Mouse (Mus musculus) midbrain, embryonic 13.5 days (tissue): ENCODE results near the gene Slc25a33. TPM values are rescaled to one million over a fixed set of nuclear protein-coding genes. Genes with fewer than 3 reads are reported as not detected.
A peak's percentile ranks its signal among the peaks of the same experiment; 100 is the strongest.

Source experiments
- ATAC-seq: fragments of 200-750 bp; cut with Nextera tagmentation; 2 replicates; pipeline ENCODE4 v1.8.0; 2017; ENCODE audit warnings: mild to moderate bottlenecking, moderate TSS enrichment, moderate library complexity
- H3K27ac ChIP-seq: fragments of 300-500 bp; sonication (generic); 2 replicates; pipeline ENCODE4 v1.5.1; 2015; ENCODE audit warnings: inconsistent platforms, mild to moderate bottlenecking, moderate library complexity
- H3K27me3 ChIP-seq: fragments of 300-500 bp; sonication (generic); 2 replicates; pipeline ENCODE4 v1.6.1; 2015; ENCODE audit warnings: mild to moderate bottlenecking, inconsistent platforms
- H3K36me3 ChIP-seq: fragments of 300-500 bp; sonication (generic); 2 replicates; pipeline ENCODE4 v1.6.1; 2015; ENCODE audit warnings: mild to moderate bottlenecking, inconsistent platforms
- H3K4me1 ChIP-seq: fragments of 300-500 bp; sonication (generic); replicated peaks from 2 replicates; pipeline ENCODE4 v1.6.1; 2015; ENCODE audit warnings: inconsistent platforms
- H3K4me2 ChIP-seq: fragments of 300-500 bp; sonication (generic); replicated peaks from 2 replicates; pipeline ENCODE4 v1.6.1; 2015; ENCODE audit warnings: moderate library complexity, mild to moderate bottlenecking, inconsistent platforms
- H3K4me3 ChIP-seq: fragments of 300-500 bp; sonication (generic); replicated peaks from 2 replicates; pipeline ENCODE4 v1.5.1; 2015; ENCODE audit warnings: mild to moderate bottlenecking, inconsistent platforms
- H3K9ac ChIP-seq: fragments of 300-500 bp; sonication (generic); replicated peaks from 2 replicates; pipeline ENCODE4 v1.6.1; 2015; ENCODE audit warnings: mild to moderate bottlenecking, inconsistent platforms
- H3K9me3 ChIP-seq: fragments of 300-500 bp; sonication (generic); 2 replicates; pipeline ENCODE4 v1.6.1; 2016; ENCODE audit warnings: mild to moderate bottlenecking, inconsistent platforms
- WGBS: fragments of 180-500 bp; shearing (Covaris S2); methylation state at CpG from one replicate; pipeline ENCODE4 v1.1.7; 2015; 5-methylcytosine and 5-hydroxymethylcytosine counted together
- polyA plus RNA-seq: library from polyadenylated mRNA; unstranded; fragments of >200 nt; fragmentation: Nextera tagmentation; extraction: Ambion mirVana; gene quantifications from 2 replicates; pipeline ENCODE4 v1.2.1, GENCODE M21; 2015

The Slc25a33 gene
- polyA plus RNA-seq, 1 experiment from 2014 or later, result 21.9 TPM

GRCm38 (mm10) chr4:149722104-149723020, 51.7 kb downstream of the Slc25a33 start:
- no peak overlapping the region for H3K9ac ChIP-seq
- WGBS, result 81% methylated on average over 24 of the region's 24 CpGs
- H3K27me3 ChIP-seq, result no peaks in the 10 kb centered on the region
- peaks cover 27% of the 10 kb centered on the region for H3K4me1 ChIP-seq
- H3K27ac ChIP-seq, result no peak overlapping the region
- no peak overlapping the region for H3K4me3 ChIP-seq
- H3K9me3 ChIP-seq, result no peaks in the 10 kb centered on the region
- H3K36me3 ChIP-seq, result peaks cover 80% of the 10 kb centered on the region
- no peak for ATAC-seq
- H3K4me2 ChIP-seq, result no peak overlapping the region

- H3K9ac ChIP-seq, result no peak overlapping the region
- 91% methylated on average over 8 of the region's 8 CpGs for WGBS
- H3K36me3 ChIP-seq, result peaks cover 80% of the 10 kb centered on the region
- no peaks in the 10 kb centered on the region for H3K9me3 ChIP-seq
- H3K4me1 ChIP-seq, result peaks cover 27% of the 10 kb centered on the region
- H3K27me3 ChIP-seq, result no peaks in the 10 kb centered on the region
- no peak overlapping the region for H3K4me3 ChIP-seq
- no peak for ATAC-seq
- H3K27ac ChIP-seq, result no peak overlapping the region
- no peak overlapping the region for H3K4me2 ChIP-seq
Measured at GRCm38 (mm10) chr4:149721163-149721562, 52.9 kb downstream of the Slc25a33 start.

GRCm38 (mm10) chr4:149719686-149720085, 54.4 kb downstream of the Slc25a33 start:
- peaks cover 84% of the 10 kb centered on the region for H3K36me3 ChIP-seq
- no peak overlapping the region for H3K4me3 ChIP-seq
- no peak overlapping the region for H3K4me2 ChIP-seq
- WGBS, result 83% methylated on average over 6 of the region's 6 CpGs
- no peak overlapping the region for H3K27ac ChIP-seq
- H3K27me3 ChIP-seq, result no peaks in the 10 kb centered on the region
- no peak for ATAC-seq
- H3K9ac ChIP-seq, result no peak overlapping the region
- no peaks in the 10 kb centered on the region for H3K9me3 ChIP-seq
- peaks cover 23% of the 10 kb centered on the region for H3K4me1 ChIP-seq

DNA sequence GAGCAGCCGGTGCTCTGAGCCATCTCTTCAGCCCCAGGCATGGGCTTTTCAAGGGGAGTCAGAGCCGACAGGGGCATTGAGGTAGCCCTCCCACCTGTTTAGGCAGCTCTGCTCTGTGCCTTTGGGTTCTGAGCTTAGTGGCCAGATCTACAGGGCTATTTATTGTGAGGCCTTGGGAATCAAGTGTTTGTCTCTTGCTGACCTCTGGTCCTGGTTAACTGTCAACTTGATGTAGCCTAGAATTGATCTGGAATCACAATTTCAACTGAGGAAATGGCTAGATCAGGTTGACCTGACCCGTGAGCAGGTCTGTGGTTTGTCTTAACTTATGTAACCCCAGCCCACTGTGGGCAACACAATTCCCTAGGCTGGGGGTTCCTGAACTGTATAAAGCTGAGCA, 59.5 kb downstream of the Slc25a33 start:
- Histone ChIP-seq H3K9ac (no peak overlapping the region), H3K36me3 (peaks cover 50% of the 10 kb centered on the region), H3K4me2 (no peak overlapping the region), H3K27me3 (no peaks in the 10 kb centered on the region), H3K9me3 (no peaks in the 10 kb centered on the region), H3K4me1 (0 out of 2 replicates have a peak, but pooled peaks cover 6% of the 10 kb centered on the region), H3K27ac (no peak overlapping the region), H3K4me3 (no peak overlapping the region)
- no peak for ATAC-seq
- WGBS, result 83% methylated on average over 3 of the region's 3 CpGs

- ATAC-seq, result 0 out of 2 replicates have a peak, but pooled peaks have one; percentile 57
- H3K4me3 ChIP-seq, result no peak overlapping the region
- H3K36me3 ChIP-seq, result peaks cover 24% of the 10 kb centered on the region
- WGBS, result 18% methylated on average over 7 of the region's 7 CpGs
- no peak overlapping the region for H3K9ac ChIP-seq
- 0 out of 2 replicates have a peak, but pooled peaks cover 6% of the 10 kb centered on the region for H3K4me1 ChIP-seq
- no peaks in the 10 kb centered on the region for H3K9me3 ChIP-seq
- H3K4me2 ChIP-seq, result no peak overlapping the region
- no peaks in the 10 kb centered on the region for H3K27me3 ChIP-seq
- no peak overlapping the region for H3K27ac ChIP-seq
Measured at GRCm38 (mm10) chr4:149711955-149712354, 62.1 kb downstream of the Slc25a33 start.

DNA sequence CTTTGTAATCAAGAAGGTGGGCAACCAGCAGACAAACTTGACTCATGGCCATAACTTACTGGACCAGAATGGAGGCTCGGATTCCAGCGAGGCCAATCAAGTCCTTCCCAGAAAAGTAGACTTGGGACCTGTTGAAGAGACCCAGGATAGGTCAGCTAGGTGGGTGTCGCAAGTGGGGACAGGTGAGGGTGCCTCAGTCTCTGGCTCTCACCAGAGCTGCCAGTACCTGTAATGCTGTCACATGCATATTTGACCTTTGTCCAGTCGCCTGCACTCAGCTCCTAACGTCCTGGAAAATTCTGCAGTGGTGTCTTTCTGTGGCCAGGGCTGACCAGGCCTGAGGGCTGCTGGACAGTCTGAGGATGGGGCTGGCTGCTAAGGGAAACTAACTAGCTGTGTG, 62.6 kb downstream of the Slc25a33 start:
- no peak overlapping the region for H3K9ac ChIP-seq
- 0 out of 2 replicates have a peak, but pooled peaks have one; percentile 22 for ATAC-seq
- no peak overlapping the region for H3K4me2 ChIP-seq
- H3K9me3 ChIP-seq, result no peaks in the 10 kb centered on the region
- no peaks in the 10 kb centered on the region for H3K27me3 ChIP-seq
- peaks cover 20% of the 10 kb centered on the region for H3K36me3 ChIP-seq
- no peak overlapping the region for H3K27ac ChIP-seq
- 0 out of 2 replicates have a peak, but pooled peaks cover 6% of the 10 kb centered on the region for H3K4me1 ChIP-seq
- H3K4me3 ChIP-seq, result no peak overlapping the region
- 87% methylated on average over 5 of the region's 5 CpGs for WGBS

GRCm38 (mm10) chr4:149710510-149710909, 63.6 kb downstream of the Slc25a33 start:
- no peak overlapping the region for H3K27ac ChIP-seq
- no peak overlapping the region for H3K4me3 ChIP-seq
- 0 out of 2 replicates have a peak, but pooled peaks cover 6% of the 10 kb centered on the region for H3K4me1 ChIP-seq
- peaks cover 10% of the 10 kb centered on the region for H3K36me3 ChIP-seq
- WGBS, result 21% methylated on average over 5 of the region's 5 CpGs
- no peak overlapping the region for H3K9ac ChIP-seq
- H3K9me3 ChIP-seq, result no peaks in the 10 kb centered on the region
- no peaks in the 10 kb centered on the region for H3K27me3 ChIP-seq
- ATAC-seq, result peak; percentile 72; the same call in 1 of the 2 replicates
- no peak overlapping the region for H3K4me2 ChIP-seq

- Histone ChIP-seq H3K27ac (no peak overlapping the region), H3K36me3 (no peaks in the 10 kb centered on the region), H3K4me1 (no peaks in the 10 kb centered on the region), H3K9ac (no peak overlapping the region), H3K9me3 (no peaks in the 10 kb centered on the region), H3K4me3 (no peak overlapping the region), H3K4me2 (no peak overlapping the region), H3K27me3 (no peaks in the 10 kb centered on the region)
- no peak for ATAC-seq
- 92% methylated on average over 8 of the region's 8 CpGs for WGBS
Measured at GRCm38 (mm10) chr4:149705941-149706340, 68.1 kb downstream of the Slc25a33 start.

- Histone ChIP-seq H3K36me3 (no peaks in the 10 kb centered on the region), H3K9me3 (no peaks in the 10 kb centered on the region), H3K27ac (no peak overlapping the region), H3K27me3 (no peaks in the 10 kb centered on the region; the same call in 1 of the 2 replicates), H3K4me1 (no peaks in the 10 kb centered on the region), H3K4me2 (no peak overlapping the region), H3K9ac (no peak overlapping the region), H3K4me3 (no peak overlapping the region)
- WGBS, result 73% methylated on average over 7 of the region's 7 CpGs
- ATAC-seq, result no peak
Measured at GRCm38 (mm10) chr4:149705298-149705697, 68.8 kb downstream of the Slc25a33 start.

GRCm38 (mm10) chr4:149702210-149702979, 71.7 kb downstream of the Slc25a33 start, which contains the start of gene Pik3cd:
Gene Pik3cd (minus strand): TSS chr4:149702571.
- H3K27me3 ChIP-seq, result peaks cover 26% of the 10 kb centered on the region
- H3K9ac ChIP-seq, result no peak within 1 kb of the TSS
- no peaks in the 10 kb centered on the region for H3K9me3 ChIP-seq
- 77% methylated on average over 19 of the region's 19 CpGs for WGBS
- H3K27ac ChIP-seq, result no peak within 1 kb of the TSS
- H3K36me3 ChIP-seq, result no peaks in the 10 kb centered on the region
- H3K4me3 ChIP-seq, result no peak within 1 kb of the TSS
- ATAC-seq, result no peak
- peaks cover 10% of the 10 kb centered on the region for H3K4me1 ChIP-seq
- H3K4me2 ChIP-seq, result no peak within 1 kb of the TSS

GRCm38 (mm10) chr4:149701426-149702209, 72.5 kb downstream of the Slc25a33 start:
- H3K36me3 ChIP-seq, result no peaks in the 10 kb centered on the region
- no peak overlapping the region for H3K4me3 ChIP-seq
- 63% methylated on average over 18 of the region's 18 CpGs for WGBS
- ATAC-seq, result no peak
- H3K9ac ChIP-seq, result no peak overlapping the region
- H3K4me1 ChIP-seq, result peaks cover 10% of the 10 kb centered on the region
- H3K27ac ChIP-seq, result no peak overlapping the region
- peaks cover 34% of the 10 kb centered on the region for H3K27me3 ChIP-seq
- no peaks in the 10 kb centered on the region for H3K9me3 ChIP-seq
- H3K4me2 ChIP-seq, result no peak overlapping the region
